Mouse (Mus musculus) embryonic facial prominence, embryonic 10.5 days (tissue): ENCODE measurements around the gene Rchy1. TPM values are rescaled to one million over a fixed set of nuclear protein-coding genes. Genes with fewer than 3 reads are reported as not detected.

ENCODE experiments used
- DNase-seq: peaks from one replicate; pipeline ENCODE4 v3.0.0-alpha.2; 2017; ENCODE audit warnings: low spot score
- H3K27ac ChIP-seq: fragments of 300-500 bp; sonication (generic); replicated peaks from 2 replicates; pipeline ENCODE4 v1.5.1; 2016; ENCODE audit warnings: mild to moderate bottlenecking
- H3K27me3 ChIP-seq: fragments of 300-500 bp; sonication (generic); replicated peaks from 2 replicates; pipeline ENCODE4 v1.6.1; 2016; ENCODE audit warnings: low read depth, mild to moderate bottlenecking; ENCODE audit not compliant: poor library complexity, severe bottlenecking
- H3K36me3 ChIP-seq: fragments of 300-500 bp; sonication (generic); replicated peaks from 2 replicates; pipeline ENCODE4 v1.6.1; 2016; ENCODE audit warnings: mild to moderate bottlenecking, moderate library complexity
- H3K4me1 ChIP-seq: fragments of 300-500 bp; sonication (generic); 2 replicates; pipeline ENCODE4 v1.6.1; 2016
- H3K4me3 ChIP-seq: fragments of 300-500 bp; sonication (generic); 2 replicates; pipeline ENCODE4 v1.5.1; 2016; ENCODE audit warnings: mild to moderate bottlenecking, moderate library complexity
- H3K9me3 ChIP-seq: fragments of 300-500 bp; sonication (generic); 2 replicates; pipeline ENCODE4 v1.6.1; 2016; ENCODE audit warnings: mild to moderate bottlenecking
- WGBS: fragments of 180-500 bp; shearing (Covaris S2); methylation state at CpG from one replicate; pipeline ENCODE4 v1.1.7; 2016; 5-methylcytosine and 5-hydroxymethylcytosine counted together
- polyA plus RNA-seq: library from polyadenylated mRNA; unstranded; fragments of >200 nt; fragmentation: Nextera tagmentation; extraction: Ambion mirVana; gene quantifications from 2 replicates; pipeline ENCODE4 v1.2.1, GENCODE M21; 2016

Rchy1 gene
- polyA plus RNA-seq, 1 experiment from 2014 or later, result 55.9 TPM

DNA sequence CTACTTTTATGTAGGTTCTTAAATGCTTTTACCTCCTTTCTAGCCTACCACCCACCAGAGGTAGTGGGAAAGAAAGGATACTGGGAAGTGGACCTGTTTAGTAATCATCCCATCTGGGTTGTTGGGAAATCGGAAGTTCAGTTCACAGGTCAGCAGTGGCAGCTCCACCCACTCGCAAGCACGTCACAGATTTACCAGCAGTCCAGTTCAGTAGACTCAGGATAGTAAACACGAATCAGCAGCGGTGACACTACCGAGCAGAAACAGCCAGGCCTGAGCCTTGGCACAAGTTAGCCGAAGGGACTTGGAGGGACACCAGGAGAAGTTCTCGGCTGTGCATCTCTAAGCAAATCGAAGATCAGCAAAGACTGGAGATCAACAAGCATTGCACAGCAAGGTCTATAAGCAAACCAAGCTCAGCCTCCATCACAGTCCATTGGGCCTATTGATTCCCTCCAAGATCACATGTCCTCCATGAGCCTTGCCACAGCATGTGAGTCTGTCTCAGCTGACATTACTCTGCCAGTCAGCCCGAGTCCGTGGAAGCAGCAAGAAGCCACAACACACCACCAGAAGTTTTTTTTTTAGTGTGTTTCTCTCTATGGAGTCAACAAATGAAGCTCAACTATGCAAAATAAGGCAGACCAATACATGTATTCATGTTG is 18.4 kb upstream of the Rchy1 start:
- H3K9me3 ChIP-seq, result no peaks in the 10 kb centered on the region
- no peaks in the 10 kb centered on the region for H3K4me1 ChIP-seq
- H3K27ac ChIP-seq, result no peak overlapping the region
- no peak overlapping the region for H3K4me3 ChIP-seq
- WGBS, result 90% methylated on average over 11 of the region's 11 CpGs
- H3K27me3 ChIP-seq, result no peaks in the 10 kb centered on the region
- DNase-seq, result no peak
- no peaks in the 10 kb centered on the region for H3K36me3 ChIP-seq

DNA sequence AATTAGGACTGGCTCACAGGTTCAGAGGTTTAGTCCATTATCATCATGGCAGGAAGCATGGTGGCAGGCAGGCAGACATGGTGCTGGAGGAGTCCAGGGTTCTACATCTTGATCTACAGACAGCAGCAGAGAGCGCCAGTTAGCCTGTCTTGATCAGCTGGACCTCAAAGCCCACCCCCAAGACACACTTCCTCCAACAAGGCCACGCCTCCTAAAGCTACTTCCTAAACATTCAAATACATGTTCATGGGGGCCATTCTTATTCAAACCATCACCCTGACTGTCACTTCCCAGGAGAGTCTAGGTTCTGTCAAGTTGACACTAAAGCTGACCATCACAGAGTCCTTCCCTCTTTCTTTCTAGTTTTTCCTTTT is 14.5 kb upstream of the Rchy1 start:
- no peaks in the 10 kb centered on the region for H3K36me3 ChIP-seq
- 81% methylated on average over 2 of the region's 2 CpGs for WGBS
- no peak overlapping the region for H3K4me3 ChIP-seq
- no peaks in the 10 kb centered on the region for H3K9me3 ChIP-seq
- H3K4me1 ChIP-seq, result no peaks in the 10 kb centered on the region
- H3K27me3 ChIP-seq, result no peaks in the 10 kb centered on the region
- no peak overlapping the region for H3K27ac ChIP-seq
- no peak for DNase-seq

DNA sequence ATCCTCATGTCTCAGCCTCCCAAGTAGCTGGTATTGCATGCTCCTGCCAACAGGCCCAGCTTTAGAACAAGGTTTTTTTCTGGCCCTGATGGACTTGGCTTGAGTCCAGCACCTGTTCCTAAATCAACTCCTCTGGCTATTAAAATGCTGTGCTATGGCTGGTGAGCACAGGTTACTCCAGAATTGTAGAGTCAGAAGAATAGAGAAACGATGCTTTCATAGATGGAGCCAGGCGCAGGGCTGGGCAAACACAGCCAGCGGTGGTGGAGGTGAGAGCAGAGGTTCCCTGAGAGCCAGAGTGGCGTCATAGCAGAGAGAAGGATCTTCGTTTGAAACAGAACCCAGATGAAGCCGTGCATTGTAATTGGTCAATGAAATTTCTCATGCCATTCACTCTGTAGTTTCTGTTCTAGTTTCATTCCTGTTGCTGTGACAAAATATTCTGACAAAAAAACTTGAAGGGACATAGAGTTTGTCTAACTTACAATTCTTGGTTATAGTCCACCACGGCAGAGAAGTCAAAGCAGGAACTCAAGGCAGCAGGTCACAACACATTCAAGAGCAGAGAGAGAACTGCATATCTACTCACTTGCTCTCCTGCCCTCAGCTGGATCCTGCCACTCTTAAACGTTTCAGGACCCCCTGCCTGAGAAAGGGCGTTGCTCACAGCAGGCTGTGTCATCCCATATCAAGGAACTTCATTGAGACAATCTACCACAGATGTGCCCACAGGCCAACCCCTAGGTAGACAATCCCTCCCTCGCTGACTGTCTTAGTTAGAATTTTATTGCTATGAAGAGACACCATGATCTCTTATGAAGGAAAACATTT is 13.9 kb upstream of the Rchy1 start:
- 73% methylated on average over 10 of the region's 10 CpGs for WGBS
- Histone ChIP-seq H3K9me3 (no peaks in the 10 kb centered on the region), H3K27ac (no peak overlapping the region)

DNA sequence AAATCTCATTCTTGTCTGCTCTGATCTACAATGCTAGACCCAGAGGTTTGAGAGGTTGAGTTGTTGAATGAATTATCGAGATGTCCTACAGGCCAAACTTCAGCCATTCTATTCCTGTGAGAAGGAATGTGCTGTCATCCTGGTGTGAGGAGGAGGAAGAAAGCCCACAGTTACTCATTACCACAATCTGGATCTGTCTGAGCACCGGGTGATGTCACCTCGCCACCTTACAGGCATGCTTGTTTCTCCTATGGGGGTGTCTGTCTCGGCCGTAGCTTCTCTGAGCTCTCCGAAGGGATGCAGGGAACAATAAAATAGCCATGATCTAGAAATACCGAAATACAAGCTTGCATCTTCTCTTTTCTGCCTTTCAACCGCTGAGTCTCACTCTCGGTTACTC is 12.9 kb upstream of the Rchy1 start:
- no peak for DNase-seq
- Histone ChIP-seq H3K27me3 (no peaks in the 10 kb centered on the region), H3K36me3 (no peaks in the 10 kb centered on the region), H3K4me1 (no peaks in the 10 kb centered on the region), H3K4me3 (no peak overlapping the region), H3K9me3 (no peaks in the 10 kb centered on the region), H3K27ac (no peak overlapping the region)
- 93% methylated on average over 9 of the region's 9 CpGs for WGBS

More for the DNA sequence above, 13.9 kb upstream of the Rchy1 start:
- Histone ChIP-seq H3K4me3 (no peak overlapping the region), H3K36me3 (no peaks in the 10 kb centered on the region), H3K4me1 (no peaks in the 10 kb centered on the region), H3K27me3 (no peaks in the 10 kb centered on the region)
- DNase-seq, result no peak

DNA sequence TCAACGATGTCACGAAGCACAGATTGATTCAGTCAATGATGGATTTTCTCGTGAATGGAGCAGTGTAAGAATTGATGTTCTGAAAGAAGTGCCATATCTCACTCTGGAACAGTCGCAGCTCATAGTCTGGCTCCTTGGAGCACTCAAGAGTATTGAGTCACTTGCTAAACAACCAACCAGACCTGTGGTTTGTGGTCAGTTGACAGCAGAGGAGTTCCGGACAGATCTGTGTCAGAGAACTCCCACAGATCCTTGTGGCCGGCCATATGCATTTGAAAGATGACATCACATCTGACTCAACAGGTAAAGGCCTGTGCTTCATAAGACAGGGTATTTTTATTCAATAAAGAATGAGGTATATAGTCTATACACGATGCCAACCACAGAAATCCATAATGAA is 11.1 kb upstream of the Rchy1 start:
- Histone ChIP-seq H3K36me3 (peaks cover 4% of the 10 kb centered on the region; the same call in 1 of the 2 replicates), H3K4me1 (no peaks in the 10 kb centered on the region), H3K27ac (no peak overlapping the region), H3K27me3 (no peaks in the 10 kb centered on the region), H3K9me3 (no peaks in the 10 kb centered on the region), H3K4me3 (no peak overlapping the region)
- no peak for DNase-seq
- WGBS, result 92% methylated on average over 7 of the region's 7 CpGs

DNA sequence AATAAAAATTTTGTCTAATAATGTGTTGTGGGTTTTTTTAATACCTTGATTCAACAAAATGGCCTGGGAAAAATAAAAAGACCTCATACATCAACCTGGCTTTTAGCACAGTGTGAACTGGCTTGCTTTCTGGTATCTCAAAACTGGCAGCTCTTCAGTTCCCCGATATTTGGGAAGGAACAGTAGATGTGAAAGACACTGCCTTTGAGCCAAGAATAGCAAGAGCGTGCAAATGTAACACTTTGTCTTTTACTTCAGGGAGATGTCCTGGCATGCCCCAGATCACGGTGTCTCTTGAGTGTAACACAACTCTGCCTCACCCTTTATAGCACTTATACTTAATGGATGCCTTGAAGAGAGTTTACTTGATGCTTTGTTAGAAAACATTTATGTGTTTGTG is 9.2 kb upstream of the Rchy1 start:
- WGBS, result 92% methylated on average over 3 of the region's 3 CpGs
- H3K27ac ChIP-seq, result no peak overlapping the region
- H3K4me1 ChIP-seq, result no peaks in the 10 kb centered on the region
- H3K27me3 ChIP-seq, result no peaks in the 10 kb centered on the region
- peaks cover 4% of the 10 kb centered on the region; the same call in 1 of the 2 replicates for H3K36me3 ChIP-seq
- H3K9me3 ChIP-seq, result no peaks in the 10 kb centered on the region
- H3K4me3 ChIP-seq, result no peak overlapping the region
- no peak for DNase-seq

DNA sequence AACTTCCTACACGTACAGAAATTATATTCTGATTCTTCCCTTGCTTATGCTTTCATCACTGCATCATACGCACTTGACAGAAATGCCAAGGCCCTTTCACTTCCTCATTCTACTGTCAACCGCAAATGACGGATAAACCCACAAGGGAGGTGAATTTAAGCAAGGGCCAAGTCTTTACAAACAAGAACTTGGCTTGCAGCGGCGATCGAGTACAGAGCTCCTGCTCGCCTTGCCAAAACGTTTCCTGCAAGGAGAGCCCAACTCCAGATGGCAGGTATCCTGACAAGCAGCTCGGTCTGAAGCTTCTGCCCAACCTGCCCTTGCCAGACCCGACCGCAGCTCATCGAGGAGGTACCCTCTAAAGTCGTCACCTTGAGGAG is 619 bp downstream of the Rchy1 start:
- Histone ChIP-seq H3K4me1 (peaks cover 25% of the 10 kb centered on the region), H3K9me3 (no peaks in the 10 kb centered on the region), H3K27ac (peak overlapping the region; percentile 93), H3K36me3 (peaks cover 11% of the 10 kb centered on the region), H3K4me3 (peak overlapping the region; percentile 78), H3K27me3 (no peaks in the 10 kb centered on the region)
- under 1% methylated on average over 14 of the region's 14 CpGs for WGBS
- no peak for DNase-seq

DNA sequence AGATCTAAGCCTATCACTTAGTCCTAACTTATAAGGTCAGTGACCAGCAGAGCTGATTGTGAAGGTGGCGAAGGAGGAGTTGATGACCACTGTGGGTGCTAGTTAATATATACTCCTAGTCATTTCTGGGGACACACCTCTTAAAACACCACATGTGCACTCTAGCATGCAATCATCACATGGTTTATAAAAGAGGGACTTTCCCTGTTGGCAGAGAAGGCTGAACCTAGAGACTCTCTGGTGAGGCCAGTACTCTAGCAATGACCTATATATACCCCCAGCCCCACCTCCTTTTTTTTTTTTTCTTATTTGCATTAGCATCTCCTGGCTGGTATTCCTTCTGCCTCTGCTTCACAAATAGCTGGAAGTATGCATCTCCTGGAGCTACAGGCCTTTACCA is 1.5 kb downstream of the Rchy1 start:
- peak overlapping the region; percentile 78 for H3K4me3 ChIP-seq
- no peak overlapping the region for H3K27ac ChIP-seq
- WGBS, result 88% methylated on average over 1 of the region's 1 CpGs

DNA sequence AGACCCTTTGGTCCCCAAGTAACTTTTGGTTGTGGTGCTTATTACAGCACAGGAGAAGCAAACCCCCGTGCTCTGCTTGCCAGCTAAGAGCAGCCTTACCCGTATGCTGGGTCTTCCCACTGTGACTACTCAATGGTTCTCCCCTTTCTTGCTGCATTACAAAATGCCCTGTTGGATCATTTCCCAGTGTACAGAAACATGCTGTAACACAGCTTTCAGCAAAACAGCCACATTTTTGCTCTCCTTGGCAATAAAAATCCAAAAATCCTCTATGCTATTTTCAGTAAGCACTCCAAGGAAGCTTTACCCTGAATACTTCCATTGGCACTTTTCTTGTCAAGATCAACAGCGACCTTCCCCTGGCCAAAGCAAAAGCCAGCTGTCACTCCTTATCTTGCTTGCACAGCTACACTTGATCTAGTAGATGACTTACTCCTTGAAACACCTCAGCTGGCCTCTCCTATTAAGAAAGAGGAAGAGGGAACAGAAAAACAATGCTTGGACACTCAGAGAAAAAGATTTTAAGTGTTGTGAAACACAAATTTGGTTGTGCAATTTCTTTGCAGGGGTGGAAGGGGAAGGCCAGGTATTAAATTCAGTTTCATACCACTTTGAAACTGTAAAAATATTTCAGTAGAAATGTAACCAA is 2.1 kb downstream of the Rchy1 start:
- WGBS, result 78% methylated on average over 3 of the region's 3 CpGs
- H3K27me3 ChIP-seq, result no peaks in the 10 kb centered on the region
- H3K9me3 ChIP-seq, result no peaks in the 10 kb centered on the region
- H3K4me3 ChIP-seq, result 0 out of 2 replicates have a peak overlapping the region, but pooled peaks have one; percentile 18
- H3K4me1 ChIP-seq, result peaks cover 25% of the 10 kb centered on the region
- peaks cover 23% of the 10 kb centered on the region for H3K36me3 ChIP-seq
- no peak overlapping the region; the same call in 1 of the 2 replicates for H3K27ac ChIP-seq
- DNase-seq, result no peak

More for the DNA sequence above, 1.5 kb downstream of the Rchy1 start:
- H3K36me3 ChIP-seq, result peaks cover 20% of the 10 kb centered on the region
- H3K4me1 ChIP-seq, result peaks cover 25% of the 10 kb centered on the region
- H3K27me3 ChIP-seq, result no peaks in the 10 kb centered on the region
- DNase-seq, result no peak
- no peaks in the 10 kb centered on the region for H3K9me3 ChIP-seq

DNA sequence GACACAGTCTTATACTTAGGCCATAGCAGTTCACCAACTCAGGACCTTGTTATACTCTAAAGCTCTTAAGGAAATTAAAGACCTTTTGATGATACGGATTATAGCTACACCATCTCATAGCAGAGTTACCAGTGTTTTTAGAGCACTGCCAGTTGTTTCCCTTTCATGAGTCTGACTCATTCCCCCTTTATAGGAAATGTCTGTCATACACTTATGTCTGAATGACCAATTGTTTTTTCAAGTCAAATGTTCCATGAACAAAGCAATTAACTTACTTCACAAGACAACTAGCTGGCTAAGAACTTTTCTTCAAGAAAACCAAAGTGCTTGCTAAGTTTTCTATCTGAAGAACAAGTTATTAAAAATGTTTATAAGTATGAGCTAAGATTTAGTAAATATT is 2.9 kb downstream of the Rchy1 start:
- 94% methylated on average over 1 of the region's 1 CpGs for WGBS
- H3K9me3 ChIP-seq, result no peaks in the 10 kb centered on the region
- H3K4me1 ChIP-seq, result peaks cover 25% of the 10 kb centered on the region
- no peak overlapping the region for H3K27ac ChIP-seq
- H3K36me3 ChIP-seq, result peaks cover 28% of the 10 kb centered on the region
- H3K27me3 ChIP-seq, result no peaks in the 10 kb centered on the region
- no peak overlapping the region for H3K4me3 ChIP-seq
- no peak for DNase-seq

DNA sequence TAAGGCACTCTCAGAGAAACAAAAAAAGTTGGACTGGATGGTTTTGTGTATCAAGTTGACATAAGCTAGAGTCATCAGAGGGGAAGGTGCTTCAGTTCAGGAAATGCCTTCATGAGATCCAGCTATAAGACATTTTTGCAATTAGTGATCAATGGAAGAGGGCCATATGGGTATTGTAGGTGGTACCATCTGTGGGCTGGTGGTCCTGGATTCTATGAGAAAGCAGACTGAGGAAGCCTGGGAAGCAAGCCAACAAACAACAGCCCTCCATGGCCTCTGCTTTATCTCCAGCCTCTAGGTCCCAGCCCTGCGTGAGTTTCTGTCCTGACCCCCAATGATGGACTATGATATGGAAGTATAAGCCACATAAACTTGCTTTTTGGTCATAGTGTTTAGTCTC is 3.8 kb downstream of the Rchy1 start:
- Histone ChIP-seq H3K4me3 (no peak overlapping the region), H3K27ac (no peak overlapping the region), H3K9me3 (no peaks in the 10 kb centered on the region), H3K4me1 (peaks cover 25% of the 10 kb centered on the region), H3K27me3 (no peaks in the 10 kb centered on the region), H3K36me3 (peaks cover 35% of the 10 kb centered on the region)
- 93% methylated on average over 1 of the region's 1 CpGs for WGBS
- no peak for DNase-seq

DNA sequence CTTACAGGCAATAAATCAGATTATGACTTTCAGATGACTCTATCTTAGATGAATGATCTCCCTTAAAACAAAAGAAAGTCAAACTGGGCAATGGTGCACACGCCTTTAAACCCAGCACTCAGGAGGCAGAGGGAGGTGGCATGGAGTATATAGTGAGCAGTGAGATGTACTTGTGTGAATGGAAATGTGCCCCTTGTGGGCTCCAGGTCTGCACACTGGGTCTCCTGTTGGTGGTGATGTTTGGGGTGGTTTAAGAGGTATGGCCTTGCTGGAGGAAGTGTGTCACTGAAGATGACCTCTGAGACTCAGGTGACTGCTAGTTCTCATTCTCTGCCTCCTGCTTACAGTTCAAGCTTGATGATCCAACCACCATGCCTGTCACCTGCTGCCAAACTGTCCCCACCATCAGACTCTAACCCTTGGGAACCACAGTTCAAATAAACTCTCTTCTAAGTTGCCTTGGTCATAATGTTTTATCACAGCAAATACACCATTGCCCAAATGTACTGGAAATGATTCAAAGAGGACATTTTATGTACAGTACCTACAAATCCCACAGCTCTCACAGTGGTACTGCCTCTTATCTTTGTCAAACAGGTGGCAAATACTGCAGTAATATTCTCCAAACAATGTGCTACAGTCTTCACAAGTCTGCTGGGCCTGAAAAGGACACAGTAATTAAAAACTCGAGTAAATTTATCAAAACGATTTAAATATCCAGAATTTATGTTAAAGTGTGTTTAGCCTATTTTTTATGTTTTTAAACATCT is 5.7 kb downstream of the Rchy1 start:
- no peaks in the 10 kb centered on the region for H3K27me3 ChIP-seq
- H3K27ac ChIP-seq, result no peak overlapping the region
- peaks cover 51% of the 10 kb centered on the region for H3K36me3 ChIP-seq
- no peaks in the 10 kb centered on the region for H3K9me3 ChIP-seq
- no peak for DNase-seq
- peaks cover 19% of the 10 kb centered on the region for H3K4me1 ChIP-seq
- H3K4me3 ChIP-seq, result no peak overlapping the region
- WGBS, result 92% methylated on average over 3 of the region's 3 CpGs
